Mouse (Mus musculus) liver, adult 2 months (tissue): ENCODE measurements around the gene 2310022A10Rik. TPM values are rescaled to one million over a fixed set of nuclear protein-coding genes. Genes with fewer than 3 reads are reported as not detected.

Experiments used
- DNase-seq: peaks from one replicate; pipeline ENCODE4 v3.0.0-alpha.2; 2011; ENCODE audit warnings: low read depth, low spot score; ENCODE audit errors: extremely low read depth
- H3K27ac ChIP-seq: fragments of 200-500 bp; replicated peaks from 2 replicates; pipeline ENCODE4 v1.5.1; 2012; ENCODE audit warnings: low read depth, mild to moderate bottlenecking, control low read depth, inconsistent platforms, low read length; ENCODE audit not compliant: insufficient read depth
- H3K27me3 ChIP-seq: fragments of 200-500 bp; 2 replicates; pipeline ENCODE4 v1.6.1; 2012; ENCODE audit warnings: mild to moderate bottlenecking, moderate library complexity, low read length, inconsistent platforms; ENCODE audit not compliant: control insufficient read depth, insufficient read depth
- H3K36me3 ChIP-seq: fragments of 200-500 bp; 2 replicates; pipeline ENCODE4 v1.6.1; 2012; ENCODE audit warnings: low read length, inconsistent platforms; ENCODE audit not compliant: control insufficient read depth, insufficient read depth
- H3K4me1 ChIP-seq: fragments of 200-500 bp; 2 replicates; pipeline ENCODE4 v1.6.1; 2011; ENCODE audit warnings: low read length; ENCODE audit not compliant: control insufficient read depth, insufficient read depth
- H3K4me3 ChIP-seq: fragments of 200-500 bp; 2 replicates; pipeline ENCODE4 v1.5.1; 2011; ENCODE audit warnings: low read depth, mild to moderate bottlenecking, control low read depth, low read length, moderate library complexity; ENCODE audit not compliant: insufficient read depth
- H3K79me2 ChIP-seq: fragments of 200-500 bp; 2 replicates; pipeline ENCODE4 v1.6.1; 2012; ENCODE audit warnings: inconsistent platforms, mild to moderate bottlenecking, low read length, moderate library complexity; ENCODE audit not compliant: control insufficient read depth, insufficient read depth
- H3K9ac ChIP-seq: fragments of 200-500 bp; 2 replicates; pipeline ENCODE4 v1.6.1; 2012; ENCODE audit warnings: low read depth, mild to moderate bottlenecking, control low read depth, inconsistent platforms, low read length
- CTCF ChIP-seq: fragments of 200-500 bp; IDR thresholded peaks from 2 replicates; pipeline ENCODE4 v1.5.1; 2011; ENCODE audit warnings: low read depth, low read length, control low read depth
- POLR2A ChIP-seq: fragments of 200-500 bp; IDR thresholded peaks from 2 replicates; pipeline ENCODE4 v1.6.1; 2011; ENCODE audit warnings: low read length, control low read depth; ENCODE audit not compliant: insufficient read depth; ENCODE audit errors: extremely low read depth
- WGBS: fragments of 180-500 bp; shearing (Covaris S2); methylation state at CpG from one replicate; pipeline ENCODE4 v1.1.7; 2018; 5-methylcytosine and 5-hydroxymethylcytosine counted together
- polyA plus RNA-seq: library from polyadenylated mRNA; depleted of rRNA; stranded (reverse); fragments of >200 nt; gene quantifications from 2 replicates; pipeline ENCODE4 v1.2.3, GENCODE M21; 2012
- total RNA-seq: library from RNA; depleted of rRNA; stranded (reverse); fragments of >200 nt; gene quantifications from 2 replicates; pipeline ENCODE4 v1.2.3, GENCODE M21; 2014

The 2310022A10Rik gene
- total and polyA plus RNA-seq, 2 experiments = 1.2 to 8.5 TPM

DNA sequence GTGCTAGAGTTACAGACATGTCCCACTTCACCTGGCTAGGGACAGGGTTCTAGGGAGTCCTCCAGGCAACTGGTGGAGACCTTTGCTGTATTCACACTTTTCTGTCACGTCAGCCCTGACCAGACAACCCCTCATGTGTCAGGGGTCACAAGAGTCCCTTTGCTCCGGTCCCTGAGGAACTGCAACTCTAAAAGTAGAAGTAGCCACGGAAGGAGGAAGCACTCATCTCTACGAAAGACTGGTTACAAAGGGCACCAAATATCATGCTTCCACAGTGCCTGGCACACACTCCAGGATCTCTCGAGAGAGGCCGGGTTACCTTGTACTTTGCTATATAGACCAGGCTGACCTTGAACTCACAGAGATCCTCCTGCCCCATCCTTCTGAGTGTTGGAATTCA, 16.4 kb upstream of the 2310022A10Rik start:
- WGBS = 84% methylated on average over 6 of the region's 6 CpGs
- no peaks in the 10 kb centered on the region for H3K4me1 ChIP-seq
- no peaks in the 10 kb centered on the region for H3K36me3 ChIP-seq
- no peak overlapping the region for H3K9ac ChIP-seq
- peak; percentile 25 for DNase-seq
- no peak overlapping the region for H3K4me3 ChIP-seq
- TF ChIP-seq POLR2A = no peak
- no peak overlapping the region for H3K27ac ChIP-seq
- H3K79me2 ChIP-seq = no peaks in the 10 kb centered on the region
- no peaks in the 10 kb centered on the region for H3K27me3 ChIP-seq

DNA sequence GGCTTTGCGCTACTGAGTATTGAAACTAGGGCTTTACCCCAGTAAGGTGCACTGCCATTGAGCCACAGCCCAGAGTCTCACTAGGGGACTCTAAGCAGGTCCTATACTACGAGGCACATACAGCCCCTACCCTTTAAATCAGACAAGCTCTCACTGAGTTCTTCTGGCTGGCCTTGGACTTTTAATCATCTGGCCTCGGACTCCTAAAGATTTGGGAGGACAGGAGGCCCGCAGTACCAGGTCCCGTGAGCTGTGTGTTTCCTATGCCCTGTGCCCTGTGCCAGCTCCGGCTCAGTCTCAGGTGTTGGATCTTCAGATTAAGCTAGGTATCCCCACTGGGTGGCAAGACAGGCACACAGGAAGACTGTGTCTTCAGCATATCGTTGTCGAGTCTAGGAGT, 15.0 kb upstream of the 2310022A10Rik start:
- no peaks in the 10 kb centered on the region for H3K4me1 ChIP-seq
- 89% methylated on average over 8 of the region's 8 CpGs for WGBS
- no peaks in the 10 kb centered on the region for H3K79me2 ChIP-seq
- H3K4me3 ChIP-seq = no peak overlapping the region
- no peaks in the 10 kb centered on the region for H3K27me3 ChIP-seq
- TF ChIP-seq POLR2A = no peak
- no peak for TF ChIP-seq CTCF
- DNase-seq = no peak
- no peaks in the 10 kb centered on the region for H3K36me3 ChIP-seq
- no peak overlapping the region for H3K9ac ChIP-seq
- H3K27ac ChIP-seq = no peak overlapping the region

DNA sequence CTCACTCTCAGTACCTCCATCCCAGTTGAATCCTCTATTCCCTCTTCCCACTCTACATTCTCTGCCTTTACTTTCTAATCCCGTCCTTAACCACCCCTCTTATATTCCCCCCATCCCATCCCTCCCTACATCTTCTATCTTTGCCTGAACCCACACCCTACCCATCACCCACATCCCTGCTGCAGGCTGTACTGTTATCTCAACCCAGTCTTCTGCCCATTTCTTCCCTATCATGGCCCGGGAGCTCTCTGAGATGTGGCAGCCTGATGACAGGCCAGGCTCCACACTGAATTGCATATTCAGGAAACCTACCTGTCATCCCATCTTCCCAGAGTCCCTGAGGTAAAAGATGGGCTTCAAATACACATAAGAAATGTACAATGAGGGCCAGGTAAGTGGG, 14.2 kb upstream of the 2310022A10Rik start:
- Histone ChIP-seq H3K79me2 (no peaks in the 10 kb centered on the region), H3K4me3 (no peak overlapping the region), H3K36me3 (no peaks in the 10 kb centered on the region), H3K27me3 (no peaks in the 10 kb centered on the region), H3K4me1 (no peaks in the 10 kb centered on the region), H3K27ac (no peak overlapping the region), H3K9ac (no peak overlapping the region)
- TF ChIP-seq CTCF (no peak), POLR2A (no peak)
- DNase-seq = no peak
- 94% methylated on average over 2 of the region's 2 CpGs for WGBS

DNA sequence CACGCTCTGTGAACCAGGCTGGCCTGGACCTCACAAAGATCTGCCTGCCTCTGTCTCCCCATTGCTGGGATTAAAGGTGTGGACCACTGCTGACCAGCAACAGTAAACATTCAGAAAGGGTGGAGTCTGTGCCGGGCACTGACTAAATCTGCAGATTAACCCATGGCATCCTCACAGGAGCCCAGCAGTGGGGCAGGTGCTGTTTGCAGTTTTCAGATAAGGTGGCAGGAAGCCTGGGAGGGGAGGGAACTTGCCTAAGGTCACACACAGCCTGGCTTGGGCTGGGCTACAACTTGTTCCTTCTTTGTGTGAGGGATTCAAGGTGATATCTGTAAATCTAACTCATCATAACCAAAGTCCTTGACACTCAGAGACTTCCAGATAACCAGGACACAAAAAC, 12.5 kb upstream of the 2310022A10Rik start:
- H3K4me1 ChIP-seq = no peaks in the 10 kb centered on the region
- H3K27me3 ChIP-seq = no peaks in the 10 kb centered on the region
- H3K36me3 ChIP-seq = no peaks in the 10 kb centered on the region
- no peak overlapping the region for H3K4me3 ChIP-seq
- H3K27ac ChIP-seq = no peak overlapping the region
- no peak overlapping the region for H3K9ac ChIP-seq
- H3K79me2 ChIP-seq = no peaks in the 10 kb centered on the region
- no peak for DNase-seq
- 86% methylated on average over 2 of the region's 2 CpGs for WGBS
- TF ChIP-seq CTCF (no peak), POLR2A (no peak)

DNA sequence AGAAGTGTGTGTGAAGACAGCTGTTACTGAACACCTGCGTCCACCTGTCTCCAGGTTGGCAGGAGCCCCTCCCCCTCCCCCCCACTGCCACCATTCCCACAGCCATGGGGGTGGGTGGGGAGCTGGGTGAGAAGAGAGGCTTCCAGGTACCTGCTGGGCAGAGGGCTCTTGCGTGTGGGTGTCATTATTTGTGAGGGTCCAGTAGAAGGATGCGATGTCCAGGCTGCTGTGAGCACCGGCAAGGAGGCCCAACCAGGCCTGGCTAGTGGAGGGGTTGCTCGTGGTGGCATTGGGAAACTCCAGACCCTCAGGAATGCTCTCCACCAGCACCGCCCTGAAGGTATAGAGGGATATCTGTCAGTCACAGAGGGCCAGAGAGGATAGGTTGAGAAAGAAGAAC, 12.1 kb upstream of the 2310022A10Rik start:
- Histone ChIP-seq H3K4me1 (no peaks in the 10 kb centered on the region), H3K79me2 (no peaks in the 10 kb centered on the region), H3K4me3 (no peak overlapping the region), H3K27ac (no peak overlapping the region), H3K9ac (no peak overlapping the region), H3K36me3 (no peaks in the 10 kb centered on the region), H3K27me3 (no peaks in the 10 kb centered on the region)
- TF ChIP-seq POLR2A = no peak
- TF ChIP-seq CTCF = no peak
- no peak for DNase-seq
- WGBS = 94% methylated on average over 6 of the region's 6 CpGs

DNA sequence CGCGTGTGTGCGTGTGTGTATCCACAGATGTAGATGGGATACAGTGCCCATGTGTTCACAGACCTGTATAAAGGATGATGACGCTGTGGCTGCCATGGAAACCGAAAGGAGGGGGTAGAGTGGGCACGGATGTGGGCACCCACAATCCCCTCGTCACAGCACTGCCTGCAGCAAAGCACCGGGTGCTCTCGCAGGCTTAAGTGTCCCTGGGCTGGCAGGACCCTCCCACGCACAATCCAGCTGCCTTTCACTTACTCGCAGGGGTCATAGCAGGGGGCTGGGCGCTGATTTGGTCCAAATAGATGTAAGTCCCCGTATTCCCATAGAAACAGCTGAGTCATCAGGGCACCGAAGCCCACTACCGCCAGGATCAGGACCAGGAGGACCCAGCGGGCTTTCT, 11.6 kb upstream of the 2310022A10Rik start:
- Histone ChIP-seq H3K4me1 (no peaks in the 10 kb centered on the region), H3K36me3 (no peaks in the 10 kb centered on the region), H3K27me3 (no peaks in the 10 kb centered on the region), H3K4me3 (no peak overlapping the region), H3K79me2 (no peaks in the 10 kb centered on the region), H3K9ac (no peak overlapping the region), H3K27ac (no peak overlapping the region)
- TF ChIP-seq CTCF (no peak), POLR2A (no peak)
- 93% methylated on average over 16 of the region's 16 CpGs for WGBS
- DNase-seq = no peak
